Mouse (Mus musculus): ENCODE results near the gene Vmn1r170. TPM values are rescaled to one million over a fixed set of nuclear protein-coding genes. Genes with fewer than 3 reads are reported as not detected.
"Not testable (repeated sequence)": the region's sequence is repeated elsewhere in the genome, so short reads cannot be mapped to it uniquely, and the experiment has no call there.

The Vmn1r170 gene
- not detected in 2 replicates for polyA plus RNA-seq (2016; fragmentation: Nextera tagmentation; extraction: Ambion mirVana)

DNA sequence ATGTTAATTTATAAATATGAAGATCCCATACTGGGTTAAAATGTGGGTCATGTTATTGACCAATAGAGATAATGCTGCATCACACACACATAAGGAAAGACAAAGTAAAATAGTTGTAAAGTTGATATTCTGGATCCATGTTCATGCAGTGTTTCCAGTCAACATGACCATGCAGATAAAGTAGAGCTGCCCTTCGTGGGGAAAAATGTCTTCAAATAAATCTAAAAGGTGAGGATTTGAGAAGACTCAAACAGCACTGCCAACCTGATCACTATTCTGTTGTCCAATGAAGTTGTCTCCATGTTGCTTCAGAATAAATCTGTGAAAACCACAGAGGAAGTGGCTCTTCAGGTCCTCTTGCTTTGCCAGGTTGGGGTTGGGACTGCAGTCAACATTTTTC, at the start of gene Vmn1r170:
TSS of gene Vmn1r170 (plus strand) at position 301 of the 400 bp plus-strand sequence.
- not testable (repeated sequence) for H3K4me1 ChIP-seq; H3K36me3 ChIP-seq; H3K9ac ChIP-seq (replicated peaks); H3K4me3 ChIP-seq; ATAC-seq (ENCODE audit: low FRiP score, low read depth); H3K27me3 ChIP-seq; H3K4me2 ChIP-seq (replicated peaks); H3K27ac ChIP-seq (replicated peaks)
- 38% methylated on average over 1 of the region's 1 CpGs for WGBS
- peaks cover 21% of the 10 kb centered on the region for H3K9me3 ChIP-seq

DNA sequence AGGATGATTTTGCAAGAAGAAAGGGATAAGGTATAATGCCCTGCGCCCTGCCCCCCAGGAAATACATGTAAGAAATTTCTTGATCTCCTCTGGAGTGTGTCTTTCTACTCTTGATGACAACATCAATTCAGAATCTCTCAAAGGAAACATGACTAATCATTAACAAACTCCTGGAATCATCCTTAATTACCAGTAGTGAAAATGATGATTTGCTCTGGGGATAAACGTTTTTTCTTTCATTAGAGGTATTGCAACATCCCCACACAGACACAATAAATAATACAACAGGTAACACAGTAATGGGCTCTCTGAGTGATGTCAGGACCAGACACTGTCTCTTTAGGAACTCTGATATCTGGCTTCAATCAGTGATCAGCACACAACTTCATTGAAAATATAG, 30.7 kb upstream of the Vmn1r170 start, which contains the start of gene Vmn1r169:
TSS of gene Vmn1r169 (plus strand) at position 301 of the 400 bp plus-strand sequence.
- not testable (repeated sequence) for H3K36me3 ChIP-seq; H3K9ac ChIP-seq (replicated peaks); ATAC-seq (ENCODE audit: low FRiP score, low read depth); H3K27ac ChIP-seq (replicated peaks); H3K4me3 ChIP-seq; H3K4me1 ChIP-seq; H3K27me3 ChIP-seq; H3K4me2 ChIP-seq (replicated peaks)
- peaks cover 19% of the 10 kb centered on the region for H3K9me3 ChIP-seq
- 66% methylated on average over 1 of the region's 2 CpGs for WGBS

DNA sequence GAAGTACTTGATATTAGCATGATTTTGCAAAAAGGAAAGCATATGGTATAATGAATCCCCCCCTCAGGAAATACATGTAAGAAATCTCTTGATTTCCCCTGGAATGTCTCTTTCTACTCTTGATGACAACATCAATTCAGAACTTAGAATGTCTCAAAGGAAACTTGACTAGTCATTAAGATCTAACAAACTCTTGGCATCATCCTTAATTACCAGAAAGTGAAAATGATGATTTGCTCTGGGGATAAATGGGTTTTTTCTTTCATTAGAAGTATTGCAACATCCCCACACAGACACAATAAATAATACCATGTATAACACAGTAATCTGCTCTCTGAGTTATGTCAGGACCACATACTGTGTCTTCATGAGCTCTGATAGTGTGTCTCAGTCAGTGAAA, 24.4 kb downstream of the Vmn1r170 start, which contains the start of gene Vmn1r171:
TSS of gene Vmn1r171 (plus strand) at position 301 of the 400 bp plus-strand sequence.
- no peaks in the 10 kb centered on the region for H3K27me3 ChIP-seq
- H3K27ac ChIP-seq (replicated peaks): no peak within 1 kb of the TSS
- no peak within 1 kb of the TSS for H3K9ac ChIP-seq (replicated peaks)
- H3K4me1 ChIP-seq: no peaks in the 10 kb centered on the region
- no peak within 1 kb of the TSS for H3K4me2 ChIP-seq (replicated peaks)
- H3K4me3 ChIP-seq: no peak within 1 kb of the TSS
- H3K9me3 ChIP-seq: peaks cover 25% of the 10 kb centered on the region; the same call in 1 of the 2 replicates
- no peaks in the 10 kb centered on the region for H3K36me3 ChIP-seq
- ATAC-seq (ENCODE audit: low FRiP score, low read depth): no peak

Other genes with a start within 250 kb of the Vmn1r170 start
- not detected in 2 replicates for gene Nlrp5, start 220.3 kb upstream of the Vmn1r170 start, polyA plus RNA-seq (2016; fragmentation: Nextera tagmentation; extraction: Ambion mirVana)
- not detected in 2 replicates for gene Vmn1r167, start 99.0 kb upstream of the Vmn1r170 start, polyA plus RNA-seq (2016; fragmentation: Nextera tagmentation; extraction: Ambion mirVana)
- not detected in 2 replicates for gene Vmn1r168, start 66.4 kb upstream of the Vmn1r170 start, polyA plus RNA-seq (2016; fragmentation: Nextera tagmentation; extraction: Ambion mirVana)
- gene Vmn1r169, start 30.6 kb upstream of the Vmn1r170 start, polyA plus RNA-seq (2016; fragmentation: Nextera tagmentation; extraction: Ambion mirVana): not detected in 2 replicates
- gene Vmn1r171, start 24.5 kb downstream of the Vmn1r170 start, polyA plus RNA-seq (2016; fragmentation: Nextera tagmentation; extraction: Ambion mirVana): not detected in 2 replicates
- not detected in 2 replicates for gene Vmn1r172, start 52.1 kb downstream of the Vmn1r170 start, polyA plus RNA-seq (2016; fragmentation: Nextera tagmentation; extraction: Ambion mirVana)
- gene Vmn1r173, start 94.5 kb downstream of the Vmn1r170 start, polyA plus RNA-seq (2016; fragmentation: Nextera tagmentation; extraction: Ambion mirVana): not detected in 2 replicates
- not detected in 2 replicates for gene Vmn1r174, start 146.1 kb downstream of the Vmn1r170 start, polyA plus RNA-seq (2016; fragmentation: Nextera tagmentation; extraction: Ambion mirVana)
- not detected in 2 replicates for gene Vmn1r175, start 204.5 kb downstream of the Vmn1r170 start, polyA plus RNA-seq (2016; fragmentation: Nextera tagmentation; extraction: Ambion mirVana)
- not detected in 2 replicates for gene Vmn1r176, start 231.2 kb downstream of the Vmn1r170 start, polyA plus RNA-seq (2016; fragmentation: Nextera tagmentation; extraction: Ambion mirVana)